Mouse (Mus musculus) brain, embryonic 14.5 days (tissue): Measurements from ENCODE around the gene Hoxa3. TPM values are rescaled to one million over a fixed set of nuclear protein-coding genes. Genes with fewer than 3 reads are reported as not detected.

Experiments
- DNase-seq: peaks from one replicate; pipeline ENCODE4 v3.0.0-alpha.2; 2011; ENCODE audit warnings: low read depth
- CTCF ChIP-seq: fragments of 200-500 bp; IDR thresholded peaks from 2 replicates; pipeline ENCODE4 v1.5.1; 2012; ENCODE audit warnings: inconsistent platforms, mild to moderate bottlenecking, moderate library complexity, borderline replicate concordance; ENCODE audit not compliant: insufficient read depth, insufficient read length; ENCODE audit errors: extremely low read depth
- POLR2A ChIP-seq: fragments of 200-500 bp; IDR thresholded peaks from 2 replicates; pipeline ENCODE4 v1.6.1; 2012; ENCODE audit warnings: mild to moderate bottlenecking, inconsistent platforms, borderline replicate concordance; ENCODE audit not compliant: poor library complexity, insufficient read depth, insufficient read length, severe bottlenecking; ENCODE audit errors: extremely low read depth
- polyA plus RNA-seq: library from polyadenylated mRNA; depleted of rRNA; stranded (reverse); fragments of >200 nt; gene quantifications from 2 replicates; pipeline ENCODE4 v1.2.3, GENCODE M21; 2012

Gene Hoxa3
- polyA plus RNA-seq, 1 experiment, result 20.3 TPM

DNA sequence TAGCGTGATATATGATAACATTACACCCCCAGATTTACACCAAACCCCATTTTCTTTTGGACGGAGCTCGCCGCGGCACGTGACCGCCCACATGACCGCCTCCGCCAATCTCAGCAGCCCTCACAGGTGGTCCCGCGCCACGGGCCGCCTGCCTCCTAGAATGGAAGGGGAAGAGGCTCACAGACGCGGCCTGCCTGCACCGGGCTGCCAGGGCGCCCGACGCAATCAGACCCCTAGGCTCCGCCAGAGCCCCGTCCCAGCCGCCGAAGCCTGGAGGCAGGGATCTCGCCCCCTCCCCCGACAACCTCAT is 4.3 kb upstream of the Hoxa3 start:
- no peak for DNase-seq
- no peak for TF ChIP-seq POLR2A
- no peak for TF ChIP-seq CTCF

DNA sequence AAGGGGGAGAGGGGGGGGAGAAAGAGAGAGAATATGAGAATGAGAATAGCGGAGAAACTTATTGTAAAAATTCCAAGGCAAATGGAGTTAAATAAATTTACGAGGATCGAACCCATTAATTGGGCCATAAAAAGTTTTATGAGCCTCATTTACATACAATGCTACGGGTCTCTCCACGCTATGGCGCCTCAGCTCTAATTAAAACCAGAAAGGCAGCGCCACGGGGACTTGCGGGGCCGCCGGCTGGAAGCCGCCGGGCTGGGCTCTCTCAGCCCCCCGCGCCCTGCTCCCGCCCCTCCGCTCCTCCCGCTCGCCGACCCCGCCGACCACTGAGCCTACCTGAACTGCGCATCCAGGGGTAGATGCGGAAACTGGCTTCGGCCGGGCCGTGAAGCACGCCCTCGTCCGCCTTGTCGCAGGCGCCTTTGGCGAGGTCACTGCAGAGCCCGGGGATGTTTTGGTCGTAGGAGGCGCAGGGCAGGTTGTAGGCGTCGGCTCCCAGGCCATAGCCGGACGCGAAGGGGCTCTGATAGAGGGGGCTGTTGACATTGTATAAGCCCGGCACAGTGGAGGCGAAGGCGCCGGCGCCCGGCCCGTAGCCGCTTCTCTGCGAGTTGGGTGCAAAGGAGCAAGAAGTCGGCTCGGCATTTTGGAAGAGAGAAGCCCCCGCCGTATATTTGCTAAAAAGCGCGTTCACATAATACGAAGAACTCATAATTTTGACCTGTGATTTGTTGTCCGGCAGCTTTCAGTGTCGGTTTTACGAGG is 3.7 kb upstream of the Hoxa3 start:
- TF ChIP-seq POLR2A (no peak), CTCF (no peak)
- no peak for DNase-seq

DNA sequence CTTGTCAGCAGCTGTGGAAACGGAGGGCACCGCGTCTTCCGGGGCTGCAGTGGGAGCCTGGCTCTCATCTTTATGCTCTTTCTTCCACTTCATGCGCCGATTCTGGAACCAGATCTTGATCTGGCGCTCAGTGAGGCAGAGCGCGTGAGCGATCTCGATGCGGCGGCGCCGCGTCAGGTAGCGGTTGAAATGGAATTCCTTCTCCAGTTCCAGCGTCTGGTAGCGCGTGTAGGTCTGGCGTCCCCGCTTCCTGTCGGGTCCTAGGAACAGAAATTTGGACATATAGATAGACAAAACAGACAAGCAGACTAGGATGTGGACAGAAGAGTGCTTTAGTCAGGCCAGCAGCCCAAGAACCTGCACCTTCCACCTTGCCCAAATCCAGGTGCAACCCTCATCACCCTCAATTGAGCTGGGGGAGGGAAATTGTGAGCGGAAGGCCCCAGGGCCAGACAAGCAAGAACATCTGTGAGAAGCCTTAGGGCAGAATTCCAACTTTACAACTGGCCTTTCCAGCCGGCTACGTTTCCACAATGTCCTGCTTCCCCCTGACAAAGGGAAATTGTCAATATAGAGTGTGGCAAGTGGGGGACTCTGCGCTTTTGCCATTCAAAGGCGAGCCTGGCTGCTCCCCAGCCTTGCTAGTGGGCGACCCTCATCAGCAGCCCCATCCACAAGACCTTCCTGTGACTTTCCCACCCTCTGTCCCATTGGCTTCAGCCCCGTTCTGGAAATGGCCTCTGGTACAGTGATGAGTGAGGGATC is 2.8 kb upstream of the Hoxa3 start:
- DNase-seq, result no peak
- TF ChIP-seq POLR2A, result no peak
- no peak for TF ChIP-seq CTCF

DNA sequence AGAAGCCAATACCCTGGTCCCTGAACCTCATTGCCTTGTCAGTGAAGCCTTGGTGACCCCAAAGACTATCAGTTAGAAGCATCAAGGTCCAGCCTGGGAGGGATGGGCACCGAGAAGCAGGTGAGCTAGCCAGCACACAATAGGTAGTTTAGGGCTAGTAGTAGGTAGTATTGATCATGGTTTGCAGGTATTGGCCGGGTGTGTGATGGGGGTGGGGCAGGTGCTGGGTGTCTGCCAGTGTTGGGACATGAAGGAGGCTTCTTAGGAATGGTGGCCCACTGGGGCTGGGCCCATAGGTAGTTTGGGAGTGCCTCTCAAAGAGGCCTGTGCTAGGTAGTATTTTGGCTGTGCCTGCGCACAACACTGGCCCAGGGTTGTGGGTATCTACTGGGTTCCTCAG is 1.9 kb upstream of the Hoxa3 start:
- TF ChIP-seq CTCF (no peak), POLR2A (no peak)
- DNase-seq, result no peak

DNA sequence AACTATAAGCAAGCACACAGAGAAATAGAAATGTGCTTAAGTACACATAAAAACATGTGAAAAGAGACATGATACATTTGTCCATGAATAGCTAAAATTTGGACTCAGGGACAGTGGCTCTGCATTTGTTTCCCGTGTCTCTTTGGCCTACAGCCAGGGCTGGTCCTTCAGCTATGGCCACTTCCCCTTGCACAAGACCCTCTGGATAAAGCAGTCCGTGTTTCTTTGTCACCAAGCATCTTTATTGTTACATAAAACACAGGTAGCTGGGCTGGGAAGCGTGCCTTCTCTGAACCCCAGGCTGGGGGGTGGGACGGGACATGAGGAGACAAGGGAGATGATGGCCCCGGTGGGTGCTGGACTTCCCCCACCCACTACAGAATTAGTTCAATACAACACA is 1.1 kb upstream of the Hoxa3 start:
- DNase-seq, result no peak

DNA sequence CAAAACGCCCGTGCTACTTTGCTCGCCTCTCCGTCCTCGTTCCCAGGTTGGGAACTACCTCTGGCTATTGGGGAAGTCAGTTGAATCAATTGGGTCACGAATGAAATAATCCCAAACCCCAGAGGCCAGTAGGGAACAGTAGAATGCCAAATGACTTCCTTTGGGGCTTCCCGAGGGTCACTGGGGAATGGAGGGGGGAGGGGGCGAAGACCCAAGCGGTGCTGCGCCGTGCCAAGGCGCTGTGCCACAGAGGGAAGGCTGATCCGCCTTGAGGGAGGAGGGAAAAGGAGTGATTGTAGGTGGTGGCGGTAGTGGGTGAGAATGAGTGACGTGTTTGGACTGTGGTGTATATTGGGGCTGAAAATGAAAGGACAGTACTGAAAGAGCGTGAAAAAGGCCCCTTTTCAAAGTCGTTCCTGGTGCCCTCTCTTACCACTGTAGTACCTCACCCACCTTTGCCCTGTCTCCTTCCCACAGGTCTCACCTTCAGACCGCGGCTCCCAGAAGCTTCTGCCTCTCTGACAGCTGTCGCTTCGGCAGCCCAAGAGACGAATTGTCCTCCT is 499 bp downstream of the Hoxa3 start:
- no peak for DNase-seq
- TF ChIP-seq POLR2A (no peak), CTCF (no peak)

More for the DNA sequence above, 1.1 kb upstream of the Hoxa3 start:
- TF ChIP-seq POLR2A, result no peak

DNA sequence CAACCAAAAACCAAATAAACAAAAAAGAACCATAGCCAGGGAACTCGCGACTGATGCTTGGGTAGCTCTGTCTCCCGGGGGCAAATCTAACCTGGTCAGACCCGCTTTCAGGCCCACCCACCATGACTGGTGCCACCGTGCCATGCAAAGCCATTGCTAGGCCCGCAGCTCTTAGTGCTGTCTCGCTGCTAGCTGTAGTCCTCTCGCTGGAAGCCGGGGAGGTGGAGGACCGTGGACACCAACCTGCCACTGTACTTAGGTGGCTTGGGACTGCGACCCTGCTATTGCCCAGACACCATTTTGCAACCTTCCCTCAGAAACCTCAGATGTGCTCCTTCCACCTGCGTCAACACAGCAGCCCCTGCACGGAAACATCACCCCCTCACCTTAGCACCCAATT is 1.2 kb downstream of the Hoxa3 start:
- no peak for DNase-seq
- no peak for TF ChIP-seq POLR2A
- TF ChIP-seq CTCF, result no peak

DNA sequence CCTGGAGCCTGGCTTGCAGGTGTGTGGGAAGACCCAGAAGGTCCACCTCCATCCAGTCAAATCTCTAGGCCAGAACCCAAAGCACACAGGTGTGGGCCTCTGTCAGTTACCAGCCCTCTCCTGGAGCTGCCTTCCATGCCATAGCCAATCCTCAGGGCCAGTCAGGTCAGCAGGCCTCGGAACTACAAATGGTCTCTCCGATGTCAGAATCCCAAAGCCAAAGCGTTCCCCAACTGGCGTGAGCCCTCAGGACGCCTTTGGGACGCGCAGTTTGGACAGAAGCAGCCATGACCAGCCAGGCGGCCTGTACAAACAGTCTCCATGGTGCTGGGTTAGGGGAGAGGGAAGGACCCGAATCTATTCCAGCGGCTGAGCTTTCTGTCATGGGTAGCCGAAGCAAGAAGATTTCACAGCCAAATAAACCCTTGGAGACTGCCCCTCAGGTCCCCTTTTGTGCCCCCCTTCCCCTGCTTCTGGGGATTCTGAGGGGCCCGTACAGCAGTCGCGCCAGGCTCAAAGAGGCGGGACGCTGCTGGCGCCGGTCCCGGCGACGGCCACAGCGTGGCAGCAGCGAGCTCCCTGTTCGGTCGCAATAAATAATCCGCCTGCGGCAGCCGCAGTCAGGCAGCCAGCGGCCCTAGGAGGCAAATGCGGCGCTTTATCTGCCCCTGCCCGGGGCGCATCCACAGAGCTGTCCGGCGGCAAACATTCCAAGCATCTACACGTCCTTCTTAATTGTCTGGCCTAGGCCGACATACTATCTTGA is 1.8 kb downstream of the Hoxa3 start:
- peak; percentile 84 for TF ChIP-seq CTCF
- TF ChIP-seq POLR2A, result no peak
- peak; percentile 84 for DNase-seq

DNA sequence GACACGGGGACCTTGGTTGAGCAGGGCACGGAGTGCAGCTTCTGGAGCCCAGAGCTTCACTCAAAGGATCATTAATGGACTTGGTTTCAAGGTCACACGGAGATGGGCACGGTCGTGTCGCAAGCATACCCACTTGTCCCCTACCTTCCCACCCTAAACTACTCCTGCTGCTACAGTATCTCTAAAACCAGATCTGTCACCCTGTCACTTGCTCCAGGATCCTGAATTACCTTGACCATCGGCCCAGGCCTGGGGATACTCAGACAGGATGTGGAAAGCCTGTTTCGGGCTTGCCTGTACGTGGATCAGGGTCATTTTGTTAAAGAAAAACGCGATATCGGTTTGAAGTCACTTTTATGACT is 3.5 kb downstream of the Hoxa3 start:
- no peak for DNase-seq
- TF ChIP-seq POLR2A (no peak), CTCF (no peak)

DNA sequence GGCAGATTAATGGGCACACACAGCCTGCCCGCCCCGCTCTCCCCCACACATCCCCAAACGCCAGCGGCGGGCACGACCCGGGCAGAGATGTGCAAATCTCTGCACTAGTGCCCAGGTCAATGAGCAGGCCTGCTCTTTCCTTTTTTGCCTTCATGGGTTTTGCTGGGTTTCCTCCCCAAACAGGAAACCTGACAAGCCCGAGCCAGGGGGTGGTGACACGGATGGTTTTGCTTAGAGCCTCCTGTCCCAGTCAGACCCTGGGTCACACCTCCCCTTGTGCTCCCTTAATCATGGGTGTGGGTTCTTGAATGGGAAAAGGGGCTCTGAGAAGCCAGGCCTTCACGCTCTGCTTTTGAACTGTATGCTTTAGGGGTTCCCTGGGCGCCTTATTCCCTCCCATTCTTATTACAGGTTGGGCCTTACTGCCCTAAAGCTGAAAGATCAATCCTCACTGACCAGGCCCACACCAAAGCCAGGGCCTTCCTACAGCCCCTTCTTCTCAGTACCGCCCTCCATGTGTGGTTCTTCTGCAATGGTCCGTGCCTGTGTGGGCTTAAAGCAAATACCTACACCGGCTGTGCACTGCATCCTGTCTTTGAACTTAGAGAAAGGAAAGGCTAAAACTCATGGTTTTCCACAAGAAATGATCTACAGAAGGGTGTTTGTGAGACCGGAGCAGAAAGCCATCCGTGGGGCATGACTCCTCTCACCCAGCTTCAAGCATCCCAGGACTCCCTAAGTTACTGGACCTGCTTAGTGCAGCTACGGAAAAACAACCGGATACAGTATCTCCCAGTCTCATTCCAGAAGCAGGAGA is 4.1 kb downstream of the Hoxa3 start:
- DNase-seq, result no peak
- no peak for TF ChIP-seq CTCF
- TF ChIP-seq POLR2A, result no peak

DNA sequence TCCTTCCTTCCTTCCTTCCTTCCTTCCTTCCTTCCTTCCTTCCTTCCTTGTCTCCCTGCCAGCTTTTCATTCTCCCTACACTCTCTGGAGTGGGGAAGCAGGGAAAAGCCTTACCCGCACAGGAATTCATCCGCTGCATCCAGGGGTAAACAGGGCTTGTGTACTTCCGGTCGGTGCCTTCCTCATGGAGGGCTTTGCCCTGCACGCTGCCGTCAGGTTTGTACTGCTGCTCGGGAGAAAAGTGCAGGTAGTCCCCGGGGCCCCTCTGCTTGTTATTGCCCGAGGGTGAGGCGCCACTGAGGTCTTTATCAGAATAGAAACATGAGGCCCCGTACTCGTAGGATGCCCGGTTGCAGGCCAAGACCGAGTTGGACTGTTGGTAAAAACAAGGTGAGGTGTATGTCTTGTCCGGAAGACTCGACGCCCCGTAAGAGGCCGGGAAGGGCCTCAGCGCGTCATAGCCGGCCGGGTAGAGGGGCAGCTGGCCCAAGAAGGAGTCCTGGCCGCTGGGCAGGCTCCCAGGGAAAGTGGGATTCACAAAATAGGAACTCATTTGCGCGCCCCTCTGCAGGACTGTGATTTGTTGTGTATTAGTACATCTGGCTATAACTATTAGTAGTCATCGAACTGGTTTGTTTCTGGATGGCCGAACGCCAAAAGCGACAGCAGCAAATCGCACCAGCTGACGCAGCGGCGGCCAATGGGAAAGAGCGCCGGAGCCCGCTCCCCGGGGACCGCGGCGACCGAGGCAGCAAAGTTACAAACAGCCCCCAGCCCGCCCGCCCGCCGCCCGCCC is 4.9 kb downstream of the Hoxa3 start, which contains the start of gene Hoxa6:
Hoxa6 (minus strand) TSS at position 651 of the 796 bp plus-strand sequence.
- no peak for DNase-seq
- no peak for TF ChIP-seq CTCF
- TF ChIP-seq POLR2A, result no peak
